Mouse (Mus musculus) small intestine, adult 2 months (tissue): ENCODE results near the gene Vamp1.

ENCODE experiments used
- CTCF ChIP-seq: fragments of 200-500 bp; IDR thresholded peaks from 2 replicates; pipeline ENCODE4 v1.5.1; 2012; ENCODE audit warnings: low read depth, mild to moderate bottlenecking, control low read depth, inconsistent platforms, low read length, moderate library complexity, mixed read lengths; ENCODE audit not compliant: insufficient replicate concordance, insufficient read length; ENCODE audit errors: extremely low read depth
- POLR2A ChIP-seq: fragments of 200-500 bp; IDR thresholded peaks from 2 replicates; pipeline ENCODE4 v1.6.1; 2012; ENCODE audit warnings: low read depth, mild to moderate bottlenecking, control low read depth, inconsistent platforms, low read length, moderate library complexity

GRCm38 (mm10) chr6:125190816-125191215, 24.5 kb upstream of the Vamp1 start:
- TF ChIP-seq CTCF: no peak
- TF ChIP-seq POLR2A: no peak
